Mouse (Mus musculus) brain, embryonic 14.5 days (tissue): ENCODE measurements at regions not wholly inside any gene's neighbourhood (a gene's known extent, or its start where the extent isn't known, plus 50 kb on each side); places are given as distances from the start of the nearest gene placed in this dataset.

ENCODE experiments used
- CTCF ChIP-seq: fragments of 200-500 bp; IDR thresholded peaks from 2 replicates; pipeline ENCODE4 v1.5.1; 2012; ENCODE audit warnings: inconsistent platforms, mild to moderate bottlenecking, moderate library complexity, borderline replicate concordance; ENCODE audit not compliant: insufficient read depth, insufficient read length; ENCODE audit errors: extremely low read depth
- POLR2A ChIP-seq: fragments of 200-500 bp; IDR thresholded peaks from 2 replicates; pipeline ENCODE4 v1.6.1; 2012; ENCODE audit warnings: mild to moderate bottlenecking, inconsistent platforms, borderline replicate concordance; ENCODE audit not compliant: poor library complexity, insufficient read depth, insufficient read length, severe bottlenecking; ENCODE audit errors: extremely low read depth

DNA sequence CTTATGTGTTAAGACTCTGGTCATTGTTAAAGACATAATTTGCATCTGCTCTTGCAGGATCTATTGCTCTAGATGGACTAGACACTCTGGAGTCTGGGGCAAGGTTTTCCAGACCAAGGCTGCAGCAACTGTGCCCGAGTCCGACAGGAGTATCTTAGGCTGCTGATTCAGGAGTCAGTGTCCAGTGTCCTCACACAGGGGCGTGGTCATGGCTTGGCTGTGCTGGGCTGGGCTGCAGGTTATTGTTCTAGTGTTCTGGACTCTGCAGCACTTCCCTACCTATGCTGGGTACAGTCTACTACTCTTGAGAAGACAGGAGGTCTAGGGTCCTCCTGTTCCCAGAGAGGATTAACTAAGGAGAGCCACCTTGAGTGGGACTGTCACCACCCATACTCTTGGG lies 161.5 kb upstream of the Prox1 start:
- TF ChIP-seq CTCF (no peak), POLR2A (no peak)
